Mouse (Mus musculus) neural tube, embryonic 14.5 days (tissue): ENCODE measurements around the gene Fgd6. TPM values are rescaled to one million over a fixed set of nuclear protein-coding genes. Genes with fewer than 3 reads are reported as not detected.

Experiments
- ATAC-seq: fragments of 200-750 bp; cut with Nextera tagmentation; 2 replicates; pipeline ENCODE4 v1.8.0; 2017; ENCODE audit warnings: low read depth, mild to moderate bottlenecking, moderate TSS enrichment, moderate library complexity
- H3K27ac ChIP-seq: fragments of 300-500 bp; sonication (generic); 2 replicates; pipeline ENCODE4 v1.5.1; 2014; ENCODE audit warnings: low read depth, mild to moderate bottlenecking, control low read depth, low read length, moderate library complexity, mixed read lengths
- H3K27me3 ChIP-seq: fragments of 300-500 bp; sonication (generic); 2 replicates; pipeline ENCODE4 v1.6.1; 2014; ENCODE audit warnings: low read length; ENCODE audit not compliant: control insufficient read depth, insufficient read depth
- H3K36me3 ChIP-seq: fragments of 300-500 bp; sonication (generic); 2 replicates; pipeline ENCODE4 v1.6.1; 2014; ENCODE audit warnings: low read length, mixed read lengths; ENCODE audit not compliant: control insufficient read depth, insufficient read depth
- H3K4me1 ChIP-seq: fragments of 300-500 bp; sonication (generic); 2 replicates; pipeline ENCODE4 v1.6.1; 2014; ENCODE audit warnings: low read length; ENCODE audit not compliant: control insufficient read depth, insufficient read depth
- H3K4me2 ChIP-seq: fragments of 300-500 bp; sonication (generic); 2 replicates; pipeline ENCODE4 v1.6.1; 2014; ENCODE audit warnings: mild to moderate bottlenecking, low read depth, low read length, control low read depth
- H3K4me3 ChIP-seq: fragments of 300-500 bp; sonication (generic); 2 replicates; pipeline ENCODE4 v1.5.1; 2014; ENCODE audit warnings: low read depth, low read length, control low read depth, mixed read lengths
- H3K9ac ChIP-seq: fragments of 300-500 bp; sonication (generic); replicated peaks from 2 replicates; pipeline ENCODE4 v1.6.1; 2014; ENCODE audit warnings: low read depth, mild to moderate bottlenecking, control low read depth, low read length, mixed read lengths
- H3K9me3 ChIP-seq: fragments of 300-500 bp; sonication (generic); 2 replicates; pipeline ENCODE4 v1.6.1; 2016; ENCODE audit warnings: low read length; ENCODE audit not compliant: control insufficient read depth
- WGBS: fragments of 180-500 bp; shearing (Covaris S2); extraction: QIAGEN DNeasy Blood & Tissue Kit; methylation state at CpG from one replicate; pipeline ENCODE4 v1.1.7; 2014; 5-methylcytosine and 5-hydroxymethylcytosine counted together
- polyA plus RNA-seq: library from polyadenylated mRNA; unstranded; fragments of >200 nt; fragmentation: Nextera tagmentation; extraction: Ambion mirVana; gene quantifications from 2 replicates; pipeline ENCODE4 v1.2.1, GENCODE M21; 2014

The Fgd6 gene
- polyA plus RNA-seq, 1 experiment from 2014 or later: 2.4 TPM

DNA sequence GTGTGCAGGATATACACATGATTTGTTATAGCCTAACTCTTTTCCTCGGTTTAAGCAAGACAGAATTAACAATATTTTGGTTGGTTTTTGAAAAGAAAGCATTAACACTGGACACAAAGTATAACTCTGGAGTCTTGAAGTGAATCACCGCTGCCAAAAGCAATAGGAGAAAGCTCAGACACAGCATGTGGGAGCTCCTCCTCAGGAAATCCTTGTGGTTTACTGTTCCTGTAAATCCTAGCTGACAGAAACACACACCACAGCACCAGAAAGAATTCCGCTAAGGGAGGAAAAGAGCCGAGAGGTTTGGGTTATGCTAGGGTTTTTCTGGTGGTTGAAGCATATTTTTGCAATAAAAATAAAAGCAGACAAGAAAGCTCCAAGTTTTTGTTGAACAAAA lies 21.6 kb upstream of the Fgd6 start:
- WGBS: 62% methylated on average over 4 of the region's 4 CpGs

DNA sequence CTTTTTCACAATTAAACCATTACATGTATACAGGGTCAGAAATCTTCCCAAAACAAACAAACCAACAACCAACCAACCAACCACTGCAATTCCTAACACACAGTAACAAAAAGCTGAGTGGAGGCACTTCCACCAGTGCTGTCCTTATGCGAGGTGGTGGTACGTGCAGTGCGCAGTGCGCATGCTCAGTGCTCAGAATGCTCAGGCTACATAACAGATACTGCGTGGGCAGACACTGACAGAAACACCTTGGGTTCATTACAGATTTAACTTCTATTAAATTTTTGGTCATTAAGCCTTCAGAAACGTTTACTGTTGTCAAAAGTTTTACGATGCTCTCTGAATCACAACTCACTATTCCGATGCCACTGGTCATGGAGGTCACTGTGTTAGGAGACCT lies 18.3 kb upstream of the Fgd6 start:
- Histone ChIP-seq H3K27ac (no peak overlapping the region), H3K27me3 (no peaks in the 10 kb centered on the region), H3K4me1 (no peaks in the 10 kb centered on the region), H3K4me3 (no peak overlapping the region), H3K9me3 (no peaks in the 10 kb centered on the region), H3K36me3 (no peaks in the 10 kb centered on the region), H3K9ac (no peak overlapping the region), H3K4me2 (no peak overlapping the region)
- ATAC-seq: no peak
- 90% methylated on average over 8 of the region's 8 CpGs for WGBS

More for the DNA sequence above, 21.6 kb upstream of the Fgd6 start:
- ATAC-seq: no peak
- Histone ChIP-seq H3K27ac (no peak overlapping the region), H3K27me3 (no peaks in the 10 kb centered on the region), H3K4me3 (no peak overlapping the region), H3K4me1 (no peaks in the 10 kb centered on the region), H3K9me3 (no peaks in the 10 kb centered on the region), H3K4me2 (no peak overlapping the region), H3K36me3 (no peaks in the 10 kb centered on the region), H3K9ac (no peak overlapping the region)

DNA sequence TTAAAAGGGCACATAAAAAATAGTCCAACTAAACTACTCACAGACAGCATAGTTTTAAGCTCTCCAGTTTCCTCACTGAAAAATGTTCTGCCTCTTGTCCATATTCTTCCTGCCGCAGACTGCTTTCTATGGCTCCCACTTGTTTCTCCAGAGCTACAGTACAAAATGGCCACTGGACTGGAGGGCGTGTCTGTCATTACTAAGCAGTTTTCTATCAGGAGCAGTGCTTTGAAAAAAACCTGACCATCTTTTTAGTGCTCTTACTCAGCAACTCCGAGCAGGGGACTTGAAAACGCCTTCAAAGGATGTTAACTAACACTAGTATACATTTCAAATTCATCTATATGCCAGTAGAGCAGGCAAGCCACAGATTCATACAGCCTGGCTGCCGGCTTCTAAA lies 15.2 kb upstream of the Fgd6 start:
- H3K36me3 ChIP-seq: no peaks in the 10 kb centered on the region
- no peak overlapping the region for H3K4me2 ChIP-seq
- no peak overlapping the region for H3K9ac ChIP-seq
- 78% methylated on average over 5 of the region's 5 CpGs for WGBS
- no peak overlapping the region for H3K27ac ChIP-seq
- H3K4me1 ChIP-seq: no peaks in the 10 kb centered on the region
- ATAC-seq: no peak
- H3K27me3 ChIP-seq: no peaks in the 10 kb centered on the region
- no peaks in the 10 kb centered on the region for H3K9me3 ChIP-seq
- no peak overlapping the region for H3K4me3 ChIP-seq

DNA sequence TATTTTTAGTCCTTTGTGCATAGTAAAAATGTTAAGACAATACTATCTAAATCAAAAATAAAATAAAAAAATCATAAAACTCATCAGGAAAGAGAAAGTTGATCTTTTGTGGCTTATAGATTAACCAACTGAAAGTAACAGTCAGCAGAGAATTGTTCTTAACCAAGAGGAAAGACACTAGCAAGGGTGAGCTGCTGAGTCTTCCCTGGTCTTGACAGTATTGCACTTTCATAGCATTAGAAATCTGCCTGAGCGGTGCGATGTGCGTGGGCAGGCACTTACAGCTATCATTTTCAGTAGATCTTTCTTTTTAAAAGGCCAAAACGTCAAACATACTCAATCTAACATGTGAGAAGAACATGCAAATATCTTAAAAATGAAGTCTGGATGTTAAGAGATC lies 14.7 kb upstream of the Fgd6 start:
- no peaks in the 10 kb centered on the region; the same call in 1 of the 2 replicates for H3K36me3 ChIP-seq
- H3K4me3 ChIP-seq: no peak overlapping the region
- no peak overlapping the region for H3K4me2 ChIP-seq
- no peak overlapping the region for H3K9ac ChIP-seq
- ATAC-seq: no peak
- H3K4me1 ChIP-seq: no peaks in the 10 kb centered on the region
- no peak overlapping the region for H3K27ac ChIP-seq
- H3K9me3 ChIP-seq: no peaks in the 10 kb centered on the region
- 89% methylated on average over 4 of the region's 4 CpGs for WGBS
- no peaks in the 10 kb centered on the region for H3K27me3 ChIP-seq

DNA sequence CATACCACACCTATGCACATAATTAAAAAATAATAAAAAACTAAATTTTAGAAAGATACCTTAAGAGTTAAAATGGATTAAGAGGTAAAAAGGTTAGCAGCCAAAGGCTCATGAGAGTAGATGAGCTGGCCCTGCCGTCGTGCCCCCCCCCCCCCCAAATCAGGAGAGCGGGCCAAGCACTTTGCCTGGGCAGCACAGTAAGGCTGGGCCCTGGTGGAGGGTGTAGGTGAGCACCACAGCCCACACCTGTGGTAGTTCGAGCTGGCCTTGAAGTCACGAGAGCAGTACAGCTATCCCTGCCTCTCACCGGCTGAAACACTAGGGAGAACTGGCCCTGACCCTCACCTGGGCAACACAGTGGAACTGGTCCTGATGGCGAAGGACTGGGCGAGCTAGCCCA lies 10.7 kb upstream of the Fgd6 start:
- H3K4me1 ChIP-seq: no peaks in the 10 kb centered on the region
- no peaks in the 10 kb centered on the region for H3K27me3 ChIP-seq
- 94% methylated on average over 7 of the region's 8 CpGs for WGBS
- no peak overlapping the region for H3K9ac ChIP-seq
- H3K27ac ChIP-seq: no peak overlapping the region
- peaks cover 9% of the 10 kb centered on the region; the same call in 1 of the 2 replicates for H3K36me3 ChIP-seq
- no peak overlapping the region for H3K4me2 ChIP-seq
- 0 out of 2 replicates have a peak, but pooled peaks have one; percentile 31 for ATAC-seq
- H3K9me3 ChIP-seq: no peaks in the 10 kb centered on the region
- H3K4me3 ChIP-seq: no peak overlapping the region

DNA sequence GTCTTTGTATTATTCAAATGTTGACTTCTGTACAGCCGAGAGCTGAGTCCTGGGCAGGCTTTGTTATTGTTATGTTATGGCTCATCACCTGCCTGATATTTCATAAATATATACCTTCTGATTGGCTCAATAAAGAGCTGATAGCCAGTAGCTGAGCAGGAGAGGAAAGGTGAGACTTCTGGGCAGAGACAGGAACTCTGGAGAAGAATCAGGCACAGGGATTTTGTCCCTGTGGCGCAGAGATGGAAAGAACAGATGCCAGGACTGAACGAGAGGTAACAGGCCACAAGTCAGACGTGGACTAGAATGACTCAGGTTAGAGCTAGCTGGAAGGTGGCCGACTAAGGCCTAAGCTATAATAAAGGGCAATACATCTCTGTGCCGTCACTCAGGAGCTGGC lies 7.3 kb upstream of the Fgd6 start:
- Histone ChIP-seq H3K27me3 (no peaks in the 10 kb centered on the region), H3K36me3 (peaks cover 11% of the 10 kb centered on the region; the same call in 1 of the 2 replicates), H3K27ac (no peak overlapping the region), H3K9ac (no peak overlapping the region), H3K9me3 (no peaks in the 10 kb centered on the region), H3K4me2 (no peak overlapping the region), H3K4me1 (peaks cover 6% of the 10 kb centered on the region), H3K4me3 (no peak overlapping the region)
- 82% methylated on average over 6 of the region's 6 CpGs for WGBS
- ATAC-seq: no peak

DNA sequence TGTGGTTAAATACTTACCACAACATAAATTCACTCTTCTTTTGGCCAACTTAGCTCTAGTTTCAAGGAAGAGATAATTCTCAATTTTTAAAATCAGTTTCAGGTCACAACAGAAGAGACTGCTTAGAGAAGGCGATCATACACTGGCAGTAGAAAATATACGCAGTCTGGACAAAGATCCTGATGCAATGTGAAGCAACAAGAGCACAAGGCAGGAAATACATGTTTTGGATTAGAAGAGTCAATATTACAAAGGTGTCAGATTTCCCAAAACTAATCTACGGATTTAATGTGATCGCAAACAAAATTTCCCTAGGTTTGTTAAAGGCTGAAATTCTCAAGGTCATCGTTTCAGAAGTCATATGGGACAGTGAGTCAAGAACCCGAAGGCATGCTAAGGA lies 4.6 kb upstream of the Fgd6 start:
- ATAC-seq: no peak
- Histone ChIP-seq H3K9me3 (no peaks in the 10 kb centered on the region), H3K27ac (no peak overlapping the region), H3K36me3 (peaks cover 11% of the 10 kb centered on the region; the same call in 1 of the 2 replicates), H3K4me3 (no peak overlapping the region), H3K9ac (no peak overlapping the region), H3K4me2 (no peak overlapping the region), H3K4me1 (peaks cover 13% of the 10 kb centered on the region), H3K27me3 (no peaks in the 10 kb centered on the region)
- WGBS: 96% methylated on average over 6 of the region's 6 CpGs

DNA sequence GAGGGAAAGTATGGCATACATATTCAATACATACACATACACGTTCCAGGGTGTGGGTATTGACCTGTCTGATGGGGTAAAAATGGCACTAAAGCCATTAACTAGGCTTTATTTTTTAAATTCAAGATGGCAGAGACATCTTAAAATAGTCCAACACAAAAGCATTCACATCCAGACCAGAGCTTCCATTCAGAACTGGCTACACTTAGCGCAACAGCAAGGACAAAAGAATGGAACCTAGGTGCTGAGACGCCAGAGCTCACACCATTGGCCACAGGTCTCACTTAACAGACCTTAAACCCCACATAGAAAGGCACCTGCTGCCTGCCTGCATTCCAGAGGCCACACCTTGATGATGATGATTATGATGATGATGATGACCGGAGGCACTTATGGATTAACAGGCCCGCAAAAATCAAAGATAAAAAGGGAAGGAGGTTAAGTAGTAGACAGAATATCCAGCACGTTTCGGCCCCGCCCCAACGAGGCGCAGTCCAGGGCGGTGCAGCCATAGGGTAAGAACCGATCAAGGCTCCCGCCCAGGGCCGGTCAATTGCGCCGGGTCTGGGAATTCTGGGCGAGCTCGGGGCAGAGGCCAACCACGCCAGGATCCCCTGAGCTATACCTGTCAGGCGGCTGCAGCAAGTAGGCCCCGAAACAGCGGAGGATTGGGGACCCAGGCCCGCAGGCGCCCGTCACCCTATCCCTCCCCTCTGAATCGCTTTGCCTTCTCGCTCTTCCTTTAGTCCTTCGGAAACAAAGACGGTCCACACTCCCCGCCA lies 734 bp upstream of the Fgd6 start:
- peak; percentile 76 for ATAC-seq
- H3K4me3 ChIP-seq: peak overlapping the region; percentile 86
- peak overlapping the region; percentile 85 for H3K9ac ChIP-seq
- peaks cover 13% of the 10 kb centered on the region for H3K4me1 ChIP-seq
- 1% methylated on average over 30 of the region's 30 CpGs for WGBS
- no peaks in the 10 kb centered on the region for H3K9me3 ChIP-seq
- peak overlapping the region; percentile 76 for H3K27ac ChIP-seq
- peak overlapping the region; percentile 47 for H3K4me2 ChIP-seq
- H3K27me3 ChIP-seq: no peaks in the 10 kb centered on the region
- peaks cover 2% of the 10 kb centered on the region; the same call in 1 of the 2 replicates for H3K36me3 ChIP-seq

DNA sequence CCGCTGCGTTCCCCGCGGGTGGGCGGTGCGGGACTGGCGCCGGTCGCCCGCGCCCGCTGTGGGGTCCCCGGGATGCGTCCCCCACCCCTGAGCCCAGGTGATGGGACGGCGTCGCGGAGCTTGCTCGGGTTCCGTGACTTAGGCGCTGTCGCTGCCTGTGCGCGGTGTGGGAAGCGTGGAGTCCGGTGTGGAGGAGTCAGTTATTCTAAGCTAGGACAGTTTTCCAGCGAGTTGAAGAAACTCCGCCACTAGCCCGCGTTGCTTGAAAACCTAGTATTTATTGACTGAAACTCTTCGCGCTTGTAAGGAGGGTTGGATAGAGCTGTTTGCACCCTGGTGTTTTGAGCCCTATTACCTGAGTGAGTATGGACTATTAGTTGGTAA lies 566 bp downstream of the Fgd6 start:
- H3K4me1 ChIP-seq: peaks cover 13% of the 10 kb centered on the region
- H3K9me3 ChIP-seq: no peaks in the 10 kb centered on the region
- peak overlapping the region; percentile 86 for H3K4me3 ChIP-seq
- H3K9ac ChIP-seq: peak overlapping the region; percentile 52
- H3K4me2 ChIP-seq: peak overlapping the region; percentile 65
- H3K36me3 ChIP-seq: no peaks in the 10 kb centered on the region
- H3K27me3 ChIP-seq: no peaks in the 10 kb centered on the region
- 0% methylated on average over 31 of the region's 32 CpGs for WGBS
- H3K27ac ChIP-seq: peak overlapping the region; percentile 65; the same call in 1 of the 2 replicates
- ATAC-seq: peak; percentile 58
